Mouse (Mus musculus): Measurements from ENCODE around the gene Ttc17.

GRCm38 (mm10) chr2:94432214-94432613 lies 25.7 kb upstream of the Ttc17 start:
- TF ChIP-seq CTCF (conservative IDR thresholded peaks at IDR 0.05; ENCODE audit: insufficient read depth, insufficient read length, low read depth, low read length), result no peak
- no peak for TF ChIP-seq POLR2A (IDR thresholded peaks at IDR 0.05; ENCODE audit: low read depth, low read length)

Measured in kidney, adult 2 months (tissue).